Comparison of ENCODE assay signal across 19 mouse cellular contexts in the genomic region with DNA sequence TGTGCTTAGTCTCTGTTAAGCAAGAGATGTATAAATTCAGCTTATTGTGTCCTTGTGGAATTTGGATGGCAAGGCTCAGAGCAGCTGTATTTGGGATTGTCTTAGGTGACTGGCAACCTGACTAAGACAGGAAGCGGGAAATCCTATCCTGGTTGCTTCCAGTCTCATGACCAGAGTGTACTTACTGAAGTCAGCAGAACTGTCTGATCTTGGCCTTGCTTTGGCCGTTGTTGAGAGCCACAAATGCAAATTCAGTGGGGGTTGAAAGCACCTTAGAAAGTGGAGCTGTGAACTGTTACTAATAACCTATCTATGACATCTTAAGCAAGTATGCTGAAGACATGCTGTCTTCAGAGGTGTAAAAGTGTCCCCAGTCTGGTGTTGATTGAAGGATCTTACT.
DNase-seq lines count a peak whose midpoint lies in the region; ATAC-seq and TF ChIP-seq lines count a peak whose summit lies in the region.
"Had no signal": no experiment of that assay in that cellular context is flagged by ENCODE, and none has a peak within 500 bp of the region (broad histone marks: within the 10 kb centered on the region; RNA-seq: fewer than 3 reads in every experiment).

No protein-coding gene starts in this region.

- H3K9ac ChIP-seq in midbrain, embryonic 11.5 days (ENCODE audit: low read length): no peak overlapping the region
- no peak overlapping the region for H3K9ac ChIP-seq in midbrain, embryonic 15.5 days
- H3K9ac ChIP-seq in CH12.LX (ENCODE audit: insufficient read depth, low read depth): no peak overlapping the region

- dilution Hi-C loops in CH12.LX (cut with MboI; ENCODE audit: extremely low pct_ligation_motif_present, extremely low pct_unique_long_range_greater_than_20kb, low sequenced_read_pairs): no loop called here

- H3K27me3 ChIP-seq in midbrain, embryonic 11.5 days (ENCODE audit: control insufficient read depth, insufficient read depth, low read length): no peaks in the 10 kb centered on the region
- no peaks in the 10 kb centered on the region for H3K27me3 ChIP-seq in midbrain, embryonic 15.5 days (replicated peaks)
- H3K27me3 ChIP-seq in CH12.LX (replicated peaks): no peaks in the 10 kb centered on the region
- H3K27me3 ChIP-seq: Patski had no signal

- WGBS in midbrain, embryonic 11.5 days: 92% methylated on average over 2 of the region's 2 CpGs
- 90% methylated on average over 2 of the region's 2 CpGs for WGBS in midbrain, embryonic 15.5 days

- TF ChIP-seq EP300 in CH12.LX (IDR thresholded peaks at IDR 0.05; ENCODE audit: low read length): peak; percentile 22; the same call in 1 of the 2 replicates

- no peaks in the 10 kb centered on the region; the same call in 1 of the 2 replicates for H3K9me3 ChIP-seq in midbrain, embryonic 11.5 days (ENCODE audit: control insufficient read depth, low read length)
- H3K9me3 ChIP-seq in midbrain, embryonic 15.5 days: no peaks in the 10 kb centered on the region
- H3K9me3 ChIP-seq in CH12.LX (replicated peaks; ENCODE audit: low read length): peaks cover 4% of the 10 kb centered on the region
- H3K9me3 ChIP-seq: G1E had no signal

- peak; percentile 47 for DNase-seq in midbrain, embryonic 11.5 days (ENCODE audit: low spot score, missing footprints)
- DNase-seq in CH12.LX (ENCODE audit: extremely low read depth): peak; percentile 42
- no peak for DNase-seq in layer of hippocampus, adult 8-10 months (ENCODE audit: low spot score in 2 of 2)
- DNase-seq: adrenal gland, adult 2 months; adrenal gland, adult 8-10 months; adrenal gland, postnatal 10 days; adrenal gland, postnatal 14 days; adrenal gland, postnatal 25 days; adrenal gland, postnatal 36 days; B cell, adult 2 months; cerebellum, adult 11 months; cerebellum, adult 11-12 months; cerebellum, adult 18-20 months; cerebellum, adult 2 months had no signal

- TF ChIP-seq CTCF in CH12.LX (conservative IDR thresholded peaks at IDR 0.05 in 1 of 2, IDR thresholded peaks at IDR 0.05 in 1 of 2; ENCODE audit: low read depth in 2 of 2, low read length in 2 of 2): no peak

- no peaks in the 10 kb centered on the region for H3K36me3 ChIP-seq in midbrain, embryonic 11.5 days (ENCODE audit: control insufficient read depth, insufficient read depth, low read length)
- no peaks in the 10 kb centered on the region for H3K36me3 ChIP-seq in midbrain, embryonic 15.5 days (replicated peaks)
- peaks cover 2% of the 10 kb centered on the region in 2 experiments for H3K36me3 ChIP-seq in CH12.LX (replicated peaks in 1 of 2; ENCODE audit: control insufficient read depth in 1 of 2, insufficient read depth in 1 of 2, low read length in 1 of 2)

- TF ChIP-seq RAD21 in CH12.LX (IDR thresholded peaks at IDR 0.05; ENCODE audit: low read depth, low read length): no peak; the same call in none of the 2 replicates

- in situ Hi-C loops in CH12.LX (cut with MboI; ENCODE audit: low pct_ligation_motif_present, low pct_unique_long_range_greater_than_20kb, low sequenced_read_pairs): no loop called here

- TF ChIP-seq POLR2A in CH12.LX (IDR thresholded peaks at IDR 0.05; ENCODE audit: low read depth, low read length): no peak

- H3K27ac ChIP-seq in midbrain, embryonic 11.5 days (ENCODE audit: low read depth, low read length): no peak overlapping the region
- no peak overlapping the region for H3K27ac ChIP-seq in midbrain, embryonic 15.5 days
- no peak overlapping the region for H3K27ac ChIP-seq in CH12.LX (ENCODE audit: insufficient read depth, low read depth)

- H3K4me1 ChIP-seq in midbrain, embryonic 11.5 days (ENCODE audit: control insufficient read depth, insufficient read depth, low read length): no peaks in the 10 kb centered on the region
- no peaks in the 10 kb centered on the region for H3K4me1 ChIP-seq in midbrain, embryonic 15.5 days
- H3K4me1 ChIP-seq in CH12.LX (ENCODE audit: control insufficient read depth in 1 of 2, insufficient read depth in 2 of 2): peaks cover 5 to 13% of the 10 kb centered on the region in 2 experiments

- H3K4me2 ChIP-seq in midbrain, embryonic 11.5 days: no peak overlapping the region
- H3K4me2 ChIP-seq in midbrain, embryonic 15.5 days: no peak overlapping the region
- H3K4me2 ChIP-seq in CH12.LX (ENCODE audit: insufficient read depth, low read depth, poor library complexity, severe bottlenecking): 0 out of 2 replicates have a peak overlapping the region, but pooled peaks have one; percentile 14

- no peak overlapping the region for H3K4me3 ChIP-seq in midbrain, embryonic 11.5 days (ENCODE audit: low read depth, low read length)
- no peak overlapping the region for H3K4me3 ChIP-seq in midbrain, embryonic 15.5 days
- no peak overlapping the region for H3K4me3 ChIP-seq in CH12.LX (replicated peaks in 1 of 3; ENCODE audit: low read depth in 2 of 3, low read length in 2 of 3, poor library complexity in 1 of 3)

- H3K79me2 ChIP-seq in CH12.LX (replicated peaks; ENCODE audit: control insufficient read depth, extremely low read depth, insufficient read depth, poor library complexity, severe bottlenecking): no peaks in the 10 kb centered on the region

- ATAC-seq in midbrain, embryonic 11.5 days (ENCODE audit: low FRiP score): no peak
- no peak for ATAC-seq in midbrain, embryonic 15.5 days (replicated peaks)
- ATAC-seq: activated CD4-positive, CD25-positive, alpha-beta regulatory T cell, adult 4 months; CD4-positive, CD25-positive, alpha-beta regulatory T cell, adult 4 months; Patski had no signal

TF ChIP-seq in CH12.LX, 34 proteins besides CTCF, POLR2A, EP300 and RAD21:
- no peak for TF ChIP-seq USF1 (IDR thresholded peaks at IDR 0.05; ENCODE audit: low read depth, low read length)
- no peak for TF ChIP-seq GABPA (IDR thresholded peaks at IDR 0.05; ENCODE audit: insufficient replicate concordance, low read depth, low read length)
- TF ChIP-seq TCF12 (IDR thresholded peaks at IDR 0.05; ENCODE audit: low read depth, low read length): peak; percentile 34; the same call in 1 of the 2 replicates
- TF ChIP-seq JUN (IDR thresholded peaks at IDR 0.05; ENCODE audit: insufficient read depth, low read depth, low read length): no peak
- TF ChIP-seq MEF2A (IDR thresholded peaks at IDR 0.05; ENCODE audit: borderline replicate concordance, low read depth, low read length): 0 out of 2 replicates have a peak, but pooled peaks have one; percentile 41
- TF ChIP-seq ETS1 (conservative IDR thresholded peaks at IDR 0.05; ENCODE audit: low read depth, low read length): peak; percentile 53; the same call in 1 of the 2 replicates
- TF ChIP-seq IRF4 (IDR thresholded peaks at IDR 0.05; ENCODE audit: low read depth, low read length): peak; percentile 64; the same call in 1 of the 2 replicates
- no peak for TF ChIP-seq MAZ (IDR thresholded peaks at IDR 0.05; ENCODE audit: low read depth, low read length)
- TF ChIP-seq BHLHE40 (IDR thresholded peaks at IDR 0.05; ENCODE audit: low read depth, low read length): peak; percentile 54
- TF ChIP-seq NRF1 (IDR thresholded peaks at IDR 0.05; ENCODE audit: low read depth, low read length): no peak
- TF ChIP-seq MAFK (IDR thresholded peaks at IDR 0.05; ENCODE audit: insufficient replicate concordance, low read length): peak; percentile 66; the same call in 1 of the 2 replicates
- TF ChIP-seq USF2 (conservative IDR thresholded peaks at IDR 0.05; ENCODE audit: low read depth, low read length): no peak

Comparison
In these comparisons a context has a peak if more than half of its experiments do, and no peak if none do; other contexts are left out.
1. DNase-seq: peak in midbrain, embryonic 11.5 days (single experiment) and CH12.LX (single experiment); none in layer of hippocampus, adult 8-10 months (0 of 2).